8 mouse cellular contexts compared by ENCODE assay signal in genomic region chr9:116489273-116489672, GRCm38 (mm10).
DNase-seq lines count a peak whose midpoint lies in the region; ATAC-seq and TF ChIP-seq lines count a peak whose summit lies in the region.
"Had no signal": no experiment of that assay in that cellular context is flagged by ENCODE, and none has a peak within 500 bp of the region (broad histone marks: within the 10 kb centered on the region; RNA-seq: fewer than 3 reads in every experiment).

No protein-coding gene starts in this region.

- H3K27ac ChIP-seq in hindbrain, embryonic 12.5 days: no peak overlapping the region
- H3K27ac ChIP-seq in hindbrain, embryonic 10.5 days: no peak overlapping the region
- no peak overlapping the region for H3K27ac ChIP-seq in hindbrain, postnatal 0 days
- H3K27ac ChIP-seq in stomach, postnatal 0 days (replicated peaks): no peak overlapping the region

- H3K27me3 ChIP-seq in hindbrain, embryonic 12.5 days: no peaks in the 10 kb centered on the region
- no peaks in the 10 kb centered on the region for H3K27me3 ChIP-seq in hindbrain, embryonic 10.5 days (ENCODE audit: insufficient read depth, poor library complexity, severe bottlenecking)
- no peaks in the 10 kb centered on the region for H3K27me3 ChIP-seq in hindbrain, postnatal 0 days (ENCODE audit: insufficient read depth, low read length)
- H3K27me3 ChIP-seq in stomach, postnatal 0 days (ENCODE audit: control insufficient read depth, insufficient read depth, low read length): no peaks in the 10 kb centered on the region

- H3K4me3 ChIP-seq in hindbrain, embryonic 12.5 days: no peak overlapping the region
- no peak overlapping the region for H3K4me3 ChIP-seq in hindbrain, embryonic 10.5 days
- no peak overlapping the region for H3K4me3 ChIP-seq in hindbrain, postnatal 0 days (ENCODE audit: low read length)
- no peak overlapping the region for H3K4me3 ChIP-seq in stomach, postnatal 0 days (ENCODE audit: low read depth, low read length)

- no peak for DNase-seq in hindbrain, embryonic 10.5 days (ENCODE audit: low spot score)
- DNase-seq in right cerebral cortex, adult 18-20 months: peak; percentile 24
- no peak for DNase-seq in right cerebral cortex, postnatal 25 days
- peak; percentile 70 for DNase-seq in hindbrain, postnatal 0 days (ENCODE audit: low spot score)
- DNase-seq in stomach, postnatal 0 days (ENCODE audit: low spot score): no peak
- no peak for DNase-seq in spleen, postnatal 14 days (ENCODE audit: low spot score in 2 of 2)

- H3K4me1 ChIP-seq in hindbrain, embryonic 12.5 days: no peaks in the 10 kb centered on the region
- no peaks in the 10 kb centered on the region for H3K4me1 ChIP-seq in hindbrain, embryonic 10.5 days (replicated peaks)
- H3K4me1 ChIP-seq in hindbrain, postnatal 0 days (ENCODE audit: insufficient read depth, low read length): no peaks in the 10 kb centered on the region
- H3K4me1 ChIP-seq in stomach, postnatal 0 days (replicated peaks; ENCODE audit: control insufficient read depth, insufficient read depth): no peaks in the 10 kb centered on the region

- no peak overlapping the region for H3K9ac ChIP-seq in hindbrain, embryonic 12.5 days
- H3K9ac ChIP-seq in hindbrain, postnatal 0 days (replicated peaks; ENCODE audit: low read length): no peak overlapping the region
- no peak overlapping the region for H3K9ac ChIP-seq in stomach, postnatal 0 days (ENCODE audit: low read length)

- 80% methylated on average over 5 of the region's 5 CpGs for whole genome bisulfite sequencing in hindbrain, embryonic 12.5 days
- WGBS in hindbrain, embryonic 10.5 days: 90% methylated on average over 5 of the region's 5 CpGs
- WGBS in hindbrain, postnatal 0 days: 43% methylated on average over 5 of the region's 5 CpGs
- WGBS in stomach, postnatal 0 days: 80% methylated on average over 5 of the region's 5 CpGs

- H3K9me3 ChIP-seq in hindbrain, embryonic 12.5 days (replicated peaks): no peaks in the 10 kb centered on the region; the same call in none of the 2 replicates
- H3K9me3 ChIP-seq in hindbrain, embryonic 10.5 days: peaks cover 15% of the 10 kb centered on the region
- 0 out of 2 replicates have a peak, but pooled peaks cover 3% of the 10 kb centered on the region for H3K9me3 ChIP-seq in hindbrain, postnatal 0 days (ENCODE audit: low read length)
- no peaks in the 10 kb centered on the region for H3K9me3 ChIP-seq in stomach, postnatal 0 days (ENCODE audit: control insufficient read depth, low read length)

- 0 out of 2 replicates have a peak, but pooled peaks have one; percentile 29 for ATAC-seq in hindbrain, embryonic 12.5 days (ENCODE audit: low FRiP score)
- ATAC-seq in hindbrain, postnatal 0 days: peak; percentile 71
- peak; percentile 32; the same call in 1 of the 2 replicates for ATAC-seq in stomach, postnatal 0 days (ENCODE audit: low FRiP score, low TSS enrichment)

- no peak for TF ChIP-seq CTCF in hindbrain, postnatal 0 days (IDR thresholded peaks at IDR 0.05; ENCODE audit: low read depth)
- no peak for TF ChIP-seq CTCF in stomach, postnatal 0 days (IDR thresholded peaks at IDR 0.05; ENCODE audit: low read depth)

- H3K36me3 ChIP-seq in hindbrain, embryonic 12.5 days: no peaks in the 10 kb centered on the region
- H3K36me3 ChIP-seq in hindbrain, embryonic 10.5 days: no peaks in the 10 kb centered on the region
- H3K36me3 ChIP-seq in hindbrain, postnatal 0 days (ENCODE audit: insufficient read depth, low read length): no peaks in the 10 kb centered on the region
- H3K36me3 ChIP-seq in stomach, postnatal 0 days (ENCODE audit: control insufficient read depth, insufficient read depth, low read length): no peaks in the 10 kb centered on the region
- H3K36me3 ChIP-seq: G1E had no signal

- no peak for TF ChIP-seq EP300 in stomach, postnatal 0 days (optimal IDR thresholded peaks at IDR 0.05)

- no peak overlapping the region for H3K4me2 ChIP-seq in hindbrain, embryonic 12.5 days (replicated peaks)
- H3K4me2 ChIP-seq in hindbrain, postnatal 0 days (ENCODE audit: low read depth, low read length): no peak overlapping the region
- H3K4me2 ChIP-seq in stomach, postnatal 0 days (replicated peaks; ENCODE audit: low read depth): no peak overlapping the region

Comparison
In these comparisons a context has a peak if more than half of its experiments do, and no peak if none do; other contexts are left out.
1. DNase-seq: peak in right cerebral cortex, adult 18-20 months (single experiment) and hindbrain, postnatal 0 days (single experiment); none in hindbrain, embryonic 10.5 days (single experiment), right cerebral cortex, postnatal 25 days (single experiment), stomach, postnatal 0 days (single experiment) and spleen, postnatal 14 days (0 of 2).
2. Peak in every context shown above with its lines, with median percentiles within 50 percentile points of each other: ATAC-seq.